Mouse (Mus musculus) adrenal gland, adult (tissue): ENCODE measurements at regions not wholly inside any gene's neighbourhood (a gene's known extent, or its start where the extent isn't known, plus 50 kb on each side); places are given as distances from the start of the nearest gene placed in this dataset.

Experiments
- DNase-seq, 2 experiments: peaks; one replicate each; pipeline ENCODE4 v3.0.0; 2022 to 2023; ENCODE audit warnings: low spot score in 1 of 2; ENCODE audit not compliant: inconsistent age in 2 of 2

DNA sequence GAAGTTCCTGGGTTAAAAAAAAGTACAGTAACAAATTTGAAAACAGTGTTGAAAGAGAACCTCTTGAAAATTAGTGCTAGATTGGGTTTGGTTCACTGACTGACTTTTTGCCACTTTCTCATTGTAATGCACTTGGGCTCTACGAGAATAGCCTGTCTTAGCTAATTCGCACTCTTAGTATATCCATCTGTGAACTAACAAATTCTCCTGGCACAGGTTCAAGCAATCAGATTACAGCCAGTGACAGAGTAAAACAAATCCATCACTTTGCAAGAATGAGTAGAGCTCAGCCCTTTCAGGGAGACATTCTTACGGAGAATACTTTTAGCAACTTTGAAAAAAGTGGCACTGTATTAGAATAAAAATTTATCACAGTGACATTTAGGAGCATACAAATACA is 331.9 kb upstream of the Robo2 start:
- no peak for DNase-seq

GRCm38 (mm10) chr16:74739194-74740135 is 327.8 kb upstream of the Robo2 start:
- no peak for DNase-seq

DNA sequence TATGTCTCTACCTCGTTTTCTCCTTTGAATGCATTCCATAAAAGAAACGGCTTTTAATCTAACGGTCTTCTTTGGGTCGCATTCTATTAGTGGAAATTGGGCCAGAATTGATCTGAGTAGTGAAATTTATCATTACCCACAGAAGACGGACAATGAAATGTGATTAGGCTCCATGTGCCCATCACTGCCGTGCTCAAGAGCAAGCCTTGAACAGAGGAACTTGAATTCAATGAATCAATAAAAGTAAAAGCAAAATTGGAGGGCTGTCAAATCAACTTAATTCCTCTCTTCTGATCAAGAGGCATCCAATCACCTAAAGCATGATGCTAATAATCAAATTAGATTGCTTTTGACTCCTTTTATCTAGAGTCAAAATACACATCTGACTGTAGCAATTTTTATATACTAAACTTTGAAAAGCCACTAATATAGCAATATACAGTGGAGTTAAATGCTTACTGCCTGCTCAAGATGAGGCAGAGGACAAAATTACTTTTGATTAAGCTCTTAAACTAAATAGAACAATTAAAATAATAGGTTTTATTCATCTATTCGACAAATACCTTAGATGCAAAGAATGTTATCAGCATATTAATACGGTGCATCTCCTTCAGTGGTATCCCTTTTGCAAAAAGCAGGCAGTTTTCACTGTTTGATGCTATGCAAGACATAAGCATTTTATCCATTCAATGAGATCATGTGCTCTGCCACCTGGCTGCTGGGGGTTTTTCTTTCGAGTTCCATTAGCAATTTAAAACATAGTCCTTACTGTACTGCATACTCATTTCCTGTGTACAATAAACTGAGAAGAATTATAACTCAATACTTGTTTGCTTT is 321.5 kb upstream of the Robo2 start:
- DNase-seq = no peak

DNA sequence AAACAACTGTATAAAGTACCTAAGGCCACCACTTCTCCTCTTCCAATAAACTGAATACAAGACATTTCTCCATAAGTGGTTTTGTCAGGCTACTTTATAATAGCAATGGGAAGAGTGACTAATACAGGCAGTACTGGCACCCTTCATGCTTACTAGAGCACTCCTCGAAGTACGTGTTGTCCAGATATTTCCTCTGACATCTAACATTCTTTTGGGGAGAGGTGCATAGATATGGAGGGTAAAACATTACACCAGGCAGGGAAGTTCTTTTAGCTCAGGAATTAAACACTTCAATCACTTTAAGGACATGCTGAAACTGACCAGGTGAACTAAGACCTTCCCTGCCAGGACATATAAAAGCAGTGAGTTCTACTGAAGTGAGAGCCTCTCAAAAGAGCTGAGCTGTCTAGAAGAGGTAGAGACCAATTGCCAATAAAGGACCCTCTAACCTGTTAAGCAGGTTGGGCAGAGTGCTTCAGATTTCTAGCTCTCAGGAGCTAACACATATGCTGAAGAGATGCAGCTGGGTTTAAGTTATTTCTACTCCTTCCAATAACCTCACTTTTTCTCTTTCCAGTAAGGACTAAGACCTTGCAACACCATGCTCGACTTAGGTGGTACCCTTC is 318.7 kb upstream of the Robo2 start:
- no peak for DNase-seq

GRCm38 (mm10) chr16:74723217-74723616 is 311.6 kb upstream of the Robo2 start:
- no peak for DNase-seq

- no peak for DNase-seq
These were observed 306.5 kb upstream of the Robo2 start for GRCm38 (mm10) chr16:74718154-74718553.

DNA sequence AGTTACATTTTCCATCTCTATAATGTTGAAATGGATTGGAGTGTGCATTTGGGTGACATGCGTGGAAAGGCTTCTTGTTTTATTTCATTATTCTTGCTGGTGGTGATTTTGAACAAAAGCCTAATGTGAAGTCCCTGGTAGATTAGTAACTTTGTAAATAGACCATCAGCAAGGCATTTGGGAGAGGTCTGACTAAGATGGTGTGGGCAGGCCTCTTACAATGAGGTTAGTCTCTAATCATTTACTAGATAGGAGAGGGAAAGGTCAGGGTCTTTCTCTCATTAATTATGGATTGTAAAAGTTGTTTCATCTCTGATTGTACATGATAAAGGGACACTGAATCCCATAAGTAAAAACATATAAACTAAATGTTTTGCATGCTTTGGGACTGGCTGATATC is 306.0 kb upstream of the Robo2 start:
- DNase-seq = no peak

DNA sequence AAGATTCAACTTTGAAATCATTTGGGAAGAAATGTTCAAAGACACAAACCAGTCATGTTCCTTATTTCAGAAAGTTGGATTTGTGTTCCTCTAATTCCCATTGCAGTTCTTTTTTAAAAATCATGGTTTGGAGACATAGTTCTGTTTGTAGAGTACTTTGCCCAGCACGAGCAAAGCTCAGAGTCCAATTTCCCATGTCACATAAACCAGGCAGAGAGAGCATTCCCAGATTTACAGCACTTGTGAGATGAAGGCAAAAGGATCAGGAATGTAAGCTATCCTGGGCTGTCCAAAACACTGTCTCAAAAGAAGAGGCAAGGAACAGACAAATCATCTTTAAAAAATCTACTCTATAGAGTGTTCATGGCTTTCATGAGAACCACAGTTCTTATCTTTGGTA is 303.3 kb upstream of the Robo2 start:
- no peak for DNase-seq

GRCm38 (mm10) chr16:74712515-74712914 is 300.9 kb upstream of the Robo2 start:
- DNase-seq = no peak

- no peak for DNase-seq
These were observed 290.4 kb upstream of the Robo2 start for GRCm38 (mm10) chr16:74702067-74702466.

GRCm38 (mm10) chr16:74683371-74683770 is 271.7 kb upstream of the Robo2 start:
- no peak for DNase-seq

DNA sequence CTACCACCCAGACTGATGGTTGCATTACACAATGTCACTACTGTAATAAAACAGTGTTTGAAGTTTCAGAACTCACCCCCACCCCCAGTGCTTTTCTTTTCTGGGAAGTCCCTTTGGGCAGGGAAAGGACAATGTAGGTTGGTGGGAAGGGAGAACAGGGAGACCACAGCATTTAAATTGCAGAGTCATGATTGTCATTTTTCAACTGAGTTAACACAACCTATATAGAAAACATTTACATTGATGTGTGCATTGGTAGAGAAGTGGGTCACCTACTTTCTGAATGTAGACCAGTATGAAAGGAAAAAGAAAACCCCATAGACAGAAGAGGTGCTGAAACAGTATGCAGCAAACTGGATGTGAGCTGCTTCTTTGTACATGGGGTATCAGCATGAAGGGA is 264.0 kb upstream of the Robo2 start:
- no peak for DNase-seq

GRCm38 (mm10) chr16:74671466-74671865 is 259.8 kb upstream of the Robo2 start:
- no peak for DNase-seq

DNA sequence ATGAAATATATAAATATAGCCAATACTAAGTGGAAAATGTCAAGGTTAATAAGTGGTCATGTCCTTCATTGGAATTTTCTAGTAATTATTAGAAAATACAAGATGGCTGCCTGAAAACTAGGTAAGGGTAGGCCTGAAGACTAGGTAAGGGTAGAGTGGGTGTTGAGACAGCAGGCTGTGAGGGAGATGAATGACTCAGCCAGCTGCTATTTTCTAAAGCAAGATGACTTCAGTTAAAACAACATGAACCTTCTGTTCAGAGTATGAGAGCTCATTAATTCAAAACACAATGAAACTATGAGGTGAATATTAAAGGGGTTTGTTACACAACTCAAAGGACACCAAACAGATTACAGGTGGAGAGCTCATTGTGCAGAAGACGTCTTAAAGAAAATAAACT is 252.7 kb upstream of the Robo2 start:
- no peak for DNase-seq

DNA sequence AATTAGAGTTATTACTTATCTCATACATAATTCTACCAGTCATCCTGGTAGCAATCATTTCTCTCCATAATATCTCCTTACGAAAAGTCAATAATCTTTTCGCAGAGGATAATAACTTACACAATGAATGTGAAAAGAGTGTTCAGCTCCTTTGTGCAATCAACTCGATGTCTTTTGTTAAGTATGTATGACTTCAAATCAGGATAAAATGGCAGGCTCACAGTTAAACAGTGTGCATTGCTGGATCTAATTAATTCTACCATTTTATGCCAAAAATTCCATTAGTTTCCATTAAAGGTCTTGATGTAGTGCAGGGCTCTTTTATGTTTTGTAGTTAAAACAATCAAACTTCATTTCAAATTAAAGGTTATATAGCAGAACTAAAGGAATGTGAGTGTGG is 239.6 kb upstream of the Robo2 start:
- DNase-seq = no peak

GRCm38 (mm10) chr16:74649207-74649606 is 237.6 kb upstream of the Robo2 start:
- no peak for DNase-seq

DNA sequence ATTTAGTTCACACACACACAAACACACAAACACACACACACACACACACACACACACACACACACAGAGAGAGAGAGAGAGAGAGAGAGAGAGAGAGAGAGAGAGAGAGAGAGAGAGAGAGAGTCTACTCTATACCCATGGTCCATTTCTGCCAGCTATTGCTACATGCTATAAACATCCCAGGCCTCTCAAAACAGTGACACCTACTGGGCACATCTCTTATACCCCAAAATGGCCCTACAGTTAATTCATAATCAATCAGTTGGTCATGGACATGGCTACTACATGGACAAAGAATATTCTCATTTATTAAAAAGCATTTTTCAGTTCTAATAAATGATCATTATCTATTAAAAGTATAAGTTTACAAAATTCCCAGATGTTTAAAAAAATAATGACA is 236.8 kb upstream of the Robo2 start:
- DNase-seq = peak in 1 of 2 experiments; percentile 42

DNA sequence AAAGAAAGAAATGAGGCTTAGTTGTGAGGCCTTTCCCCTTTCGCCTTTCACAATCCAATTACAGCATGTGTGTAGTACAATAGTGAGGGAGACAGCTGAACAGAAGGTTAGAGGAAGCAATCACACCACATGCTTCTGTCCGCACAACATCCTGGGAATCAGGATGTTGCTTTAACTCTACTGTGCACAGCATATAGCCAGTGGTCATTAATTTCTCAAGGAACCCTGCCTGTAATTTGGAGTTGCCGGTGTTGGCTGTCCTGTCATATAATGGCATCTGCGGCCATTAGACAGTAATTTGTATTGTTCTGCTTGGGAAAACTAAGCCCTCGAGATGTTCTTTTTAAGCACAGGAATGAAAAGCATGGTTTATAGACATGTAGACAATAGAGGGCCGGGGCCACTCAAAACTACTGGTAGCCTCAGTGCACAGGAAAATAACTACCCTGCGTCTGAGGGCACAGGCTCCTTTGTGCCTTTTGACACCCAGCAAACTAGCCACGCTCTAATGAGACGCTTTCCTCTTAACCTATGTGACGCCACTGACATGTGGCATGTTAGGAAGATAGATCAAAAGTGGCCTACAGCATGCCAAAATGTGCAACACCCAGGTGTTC is 233.2 kb upstream of the Robo2 start:
- no peak for DNase-seq

DNA sequence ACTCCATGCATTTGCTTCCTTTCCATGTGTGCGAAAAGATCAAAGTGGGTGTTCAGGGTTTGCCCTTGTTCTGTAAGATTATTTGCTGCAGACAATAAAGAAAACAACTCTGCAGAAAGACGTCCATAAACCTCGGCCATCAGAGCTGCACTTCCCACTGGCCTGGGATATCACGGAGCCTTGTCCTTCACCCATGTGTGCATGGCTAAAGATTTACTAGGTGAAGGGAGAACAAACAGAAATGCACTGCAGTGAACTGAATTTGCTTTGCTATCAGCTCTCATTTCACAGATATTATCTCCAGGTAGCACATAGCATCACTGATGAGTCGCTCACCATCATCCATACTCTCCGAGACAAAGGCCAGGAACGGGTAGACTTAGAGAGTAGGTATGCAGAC is 228.2 kb upstream of the Robo2 start:
- DNase-seq = no peak

DNA sequence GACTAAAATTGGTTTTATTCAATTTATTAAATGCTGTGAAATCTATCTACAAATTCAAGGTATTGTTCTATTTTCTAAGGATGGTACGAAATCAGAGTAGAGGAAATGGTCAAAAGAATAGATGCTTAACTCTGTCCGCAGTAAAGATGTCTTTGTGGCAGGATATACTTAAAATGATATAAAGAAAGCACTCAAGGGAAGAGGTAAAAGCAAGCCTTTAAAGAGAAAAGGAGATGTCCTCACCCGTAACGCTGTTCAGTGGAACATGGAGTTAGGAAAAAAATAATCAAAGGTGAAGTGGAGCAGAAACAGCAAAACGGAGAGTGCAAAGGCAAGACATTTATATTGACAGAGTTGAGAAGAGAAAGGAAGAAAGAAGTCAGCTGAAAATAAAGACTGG is 226.0 kb upstream of the Robo2 start:
- no peak for DNase-seq

DNA sequence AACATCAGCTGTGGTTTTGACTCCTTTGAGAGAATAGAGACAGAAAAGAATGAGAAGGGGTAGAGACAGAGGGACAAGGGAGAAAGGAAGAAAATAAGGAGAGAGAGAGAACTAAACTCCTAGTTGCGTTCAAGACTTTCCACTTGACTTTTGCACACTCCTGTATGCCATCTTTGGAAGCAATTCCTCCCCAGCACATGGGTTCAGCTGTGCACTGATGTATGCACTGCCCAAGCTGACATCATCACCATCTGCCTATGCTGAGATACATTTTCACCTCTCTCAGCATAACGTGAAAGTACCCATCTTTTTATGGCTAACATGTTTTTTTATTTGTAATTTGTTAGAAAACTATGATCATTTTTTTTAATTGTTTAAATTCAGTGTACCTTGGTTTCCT is 214.2 kb upstream of the Robo2 start:
- DNase-seq = no peak
